Mouse (Mus musculus) cerebellum, postnatal 14 days (tissue): ENCODE measurements around the gene Ghitm.
A peak's percentile ranks its signal among the peaks of the same experiment; 100 is the strongest.

ENCODE experiments used
- DNase-seq, 2 experiments: peaks; one replicate each; pipeline ENCODE4 v3.0.0; 2021; ENCODE audit warnings: mixed read lengths in 2 of 2

The Ghitm gene

GRCm38 (mm10) chr14:37101531-37101930 is 33.5 kb downstream of the Ghitm start:
- no peak for DNase-seq

GRCm38 (mm10) chr14:37097956-37098530 is 37.0 kb downstream of the Ghitm start, which contains the start of gene Cdhr1:
Gene Cdhr1, minus strand, starts transcription at chr14:37098347.
- peak; percentile 22 to 25 for DNase-seq

GRCm38 (mm10) chr14:37095556-37095955 is 39.5 kb downstream of the Ghitm start:
- DNase-seq, result no peak

GRCm38 (mm10) chr14:37094436-37094835 is 40.6 kb downstream of the Ghitm start:
- peak; percentile 25 for DNase-seq

GRCm38 (mm10) chr14:37083755-37084154 is 51.3 kb downstream of the Ghitm start:
- no peak for DNase-seq

- no peak for DNase-seq
Observed at GRCm38 (mm10) chr14:37080724-37081123, 54.3 kb downstream of the Ghitm start.
